Mouse (Mus musculus) liver, postnatal 0 days (tissue): Measurements from ENCODE around the gene Kif1a.

Experiments
- CTCF ChIP-seq: sonication (generic); IDR thresholded peaks from 2 replicates; pipeline ENCODE4 v1.5.1; 2016; ENCODE audit warnings: antibody characterized with exemption, low read depth
- EP300 ChIP-seq: IDR thresholded peaks from 2 replicates; pipeline ENCODE4 v1.6.1; 2016; ENCODE audit warnings: antibody characterized with exemption, low read depth, mild to moderate bottlenecking

DNA sequence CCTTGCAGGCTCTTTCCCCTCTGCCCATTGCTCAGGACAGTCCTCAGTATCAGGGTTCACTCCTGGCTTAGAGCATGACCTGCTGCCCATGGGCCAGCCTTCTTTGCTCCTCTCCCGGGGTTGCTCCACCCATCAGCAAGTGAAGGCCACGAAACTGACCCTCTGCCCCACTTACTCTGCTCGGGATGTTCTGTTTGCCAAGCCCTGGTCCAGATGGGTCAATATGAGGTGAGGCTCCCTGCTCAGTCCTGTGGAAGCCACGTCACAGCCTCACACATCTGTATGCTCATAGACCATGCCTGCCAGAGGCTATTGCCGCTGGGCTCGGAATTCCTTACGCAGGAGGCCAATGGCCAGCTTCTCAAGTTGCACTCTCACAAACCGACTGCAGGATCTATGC lies 26.5 kb upstream of the Kif1a start:
- TF ChIP-seq CTCF (no peak), EP300 (no peak)
